Mouse (Mus musculus) gastrocnemius, postnatal 14 days (tissue): Measurements from ENCODE around the gene Tas1r1. TPM values are rescaled to one million over a fixed set of nuclear protein-coding genes. Genes with fewer than 3 reads are reported as not detected.
"Not testable (repeated sequence)": the region's sequence is repeated elsewhere in the genome, so short reads cannot be mapped to it uniquely, and the experiment has no call there.

Source experiments
- DNase-seq: peaks from one replicate; pipeline ENCODE4 v3.0.0; 2021; ENCODE audit warnings: mixed read lengths
- intact Hi-C: fragments of 180-260 bp; cut with DNase I; formaldehyde crosslinking; loops from one replicate; pipeline ENCODE4 v1.15.1; 2025; ENCODE audit warnings: low total_unique reads
- total RNA-seq, 2 experiments: library from RNA; stranded (reverse); gene quantifications; 2 replicates each; pipeline ENCODE4 v1.2.3; 2021

Gene Tas1r1
- total RNA-seq, 2 experiments from 2014 or later: 0.80 to 1.3 TPM

- intact Hi-C loops: no loop called here
- peak; percentile 66 for DNase-seq
These were observed 24.2 kb upstream of the Tas1r1 start for GRCm38 (mm10) chr4:152062390-152063110.

GRCm38 (mm10) chr4:152044609-152045008 is 6.2 kb upstream of the Tas1r1 start:
- DNase-seq: no peak
- intact Hi-C loops: loop anchor here (5.0 kb wide), 1 partner anchor 48 kb away; no protein-coding TSS in a partner anchor

GRCm38 (mm10) chr4:152043171-152043570 is 4.8 kb upstream of the Tas1r1 start:
- intact Hi-C loops: loop anchor here (5.0 kb wide), 1 partner anchor 49 kb away; no protein-coding TSS in a partner anchor
- DNase-seq: no peak

GRCm38 (mm10) chr4:152041924-152042641 is 3.7 kb upstream of the Tas1r1 start:
- DNase-seq: no peak
- intact Hi-C loops: loop anchor here (5.0 kb wide), 1 partner anchor 50 kb away; no protein-coding TSS in a partner anchor

GRCm38 (mm10) chr4:152039831-152040310 is 1.5 kb upstream of the Tas1r1 start:
- no peak for DNase-seq

GRCm38 (mm10) chr4:152038985-152039830 is 840 bp upstream of the Tas1r1 start, which contains the start of gene Nol9:
TSS of gene Nol9 (plus strand) at chr4:152039321.
- peak; percentile 94 for DNase-seq
- intact Hi-C loops: no loop called here

More at GRCm38 (mm10) chr4:152039831-152040310, 1.5 kb upstream of the Tas1r1 start:
- intact Hi-C loops: loop anchor here (5.0 kb wide), 1 partner anchor 52 kb away; no protein-coding TSS in a partner anchor

- DNase-seq, intact Hi-C loops: not testable (repeated sequence)
These were observed 1.9 kb downstream of the Tas1r1 start for GRCm38 (mm10) chr4:152036464-152036863.

- intact Hi-C loops: no loop called here
- no peak for DNase-seq
These were observed 5.4 kb downstream of the Tas1r1 start for GRCm38 (mm10) chr4:152032922-152033321.

- DNase-seq: no peak
- intact Hi-C loops: no loop called here
These were observed 8.4 kb downstream of the Tas1r1 start for GRCm38 (mm10) chr4:152029997-152030396.

- intact Hi-C loops: no loop called here
- DNase-seq: no peak
These were observed 9.3 kb downstream of the Tas1r1 start for GRCm38 (mm10) chr4:152029087-152029486.

- intact Hi-C loops: no loop called here
- no peak for DNase-seq
These were observed 9.9 kb downstream of the Tas1r1 start for GRCm38 (mm10) chr4:152028456-152028855.

- peak; percentile 97 for DNase-seq
- intact Hi-C loops: loop anchor here (2.0 kb wide), 1 partner anchor 45 kb away; no protein-coding TSS in a partner anchor
These were observed 10.8 kb downstream of the Tas1r1 start, which contains the start of gene Zbtb48 for GRCm38 (mm10) chr4:152027524-152027923. TSS of gene Zbtb48 (minus strand) at chr4:152027671.

GRCm38 (mm10) chr4:152026751-152027508 is 11.4 kb downstream of the Tas1r1 start:
- intact Hi-C loops: loop anchor here (2.0 kb wide), 1 partner anchor 44 kb away; no protein-coding TSS in a partner anchor
- DNase-seq: peak; percentile 37

- intact Hi-C loops: no loop called here
- no peak for DNase-seq
These were observed 13.8 kb downstream of the Tas1r1 start for GRCm38 (mm10) chr4:152024525-152024924.

GRCm38 (mm10) chr4:152022506-152022905 is 15.9 kb downstream of the Tas1r1 start:
- DNase-seq: no peak
- intact Hi-C loops: no loop called here

- intact Hi-C loops: no loop called here
These were observed 16.7 kb downstream of the Tas1r1 start for GRCm38 (mm10) chr4:152021568-152022097.

GRCm38 (mm10) chr4:152020024-152020423 is 18.3 kb downstream of the Tas1r1 start:
- intact Hi-C loops: no loop called here

More at GRCm38 (mm10) chr4:152021568-152022097, 16.7 kb downstream of the Tas1r1 start:
- DNase-seq: no peak

GRCm38 (mm10) chr4:152019073-152019472 is 19.3 kb downstream of the Tas1r1 start:
- no peak for DNase-seq
- intact Hi-C loops: no loop called here

More at GRCm38 (mm10) chr4:152020024-152020423, 18.3 kb downstream of the Tas1r1 start:
- no peak for DNase-seq
